Mouse (Mus musculus): ENCODE data around the gene Whamm.

Whamm gene

DNA sequence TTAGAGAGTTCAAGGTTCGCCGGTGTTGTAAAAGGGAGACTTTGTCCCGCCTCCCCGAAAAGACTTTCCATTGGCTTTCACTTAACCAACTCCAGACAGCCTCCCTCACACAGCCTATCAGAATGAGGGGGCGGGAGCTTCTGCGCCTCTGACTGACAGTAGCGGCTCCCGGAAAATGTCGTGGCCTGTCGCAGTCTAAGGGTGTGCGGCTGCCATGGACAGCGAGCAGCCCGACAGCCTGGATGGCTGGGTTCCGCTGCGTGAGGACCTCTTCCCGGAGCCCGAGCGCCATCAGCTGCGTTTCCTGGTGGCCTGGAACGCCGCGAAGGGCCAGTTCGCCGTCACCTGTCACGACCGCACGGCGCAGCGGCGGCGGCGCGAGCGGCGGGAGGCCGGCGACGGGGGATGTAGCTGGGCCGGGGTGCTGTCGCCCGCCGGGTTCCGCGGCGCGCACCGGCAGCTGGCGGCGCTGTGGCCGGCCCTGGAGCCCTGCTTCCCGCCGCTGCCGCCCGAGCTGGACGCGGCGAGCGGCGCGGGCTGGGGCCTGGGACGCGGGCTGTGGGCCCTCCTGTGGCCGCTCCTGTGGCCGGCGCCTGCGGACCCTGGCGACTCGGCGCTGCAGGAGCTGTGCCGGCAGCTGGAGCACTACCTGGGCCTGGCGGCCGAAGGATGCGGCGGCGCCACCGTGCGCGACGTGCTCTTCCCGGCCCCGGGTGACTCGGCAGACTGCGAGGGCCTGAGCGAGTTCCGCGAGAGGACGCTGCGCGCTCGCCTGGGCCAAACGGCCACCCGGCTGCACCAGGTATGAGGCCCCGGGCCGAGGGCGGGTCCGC is at the start of gene Whamm:
Whamm (plus strand) TSS at position 159 of the 833 bp plus-strand sequence.
- DNase-seq, result peak; percentile 94

DNA sequence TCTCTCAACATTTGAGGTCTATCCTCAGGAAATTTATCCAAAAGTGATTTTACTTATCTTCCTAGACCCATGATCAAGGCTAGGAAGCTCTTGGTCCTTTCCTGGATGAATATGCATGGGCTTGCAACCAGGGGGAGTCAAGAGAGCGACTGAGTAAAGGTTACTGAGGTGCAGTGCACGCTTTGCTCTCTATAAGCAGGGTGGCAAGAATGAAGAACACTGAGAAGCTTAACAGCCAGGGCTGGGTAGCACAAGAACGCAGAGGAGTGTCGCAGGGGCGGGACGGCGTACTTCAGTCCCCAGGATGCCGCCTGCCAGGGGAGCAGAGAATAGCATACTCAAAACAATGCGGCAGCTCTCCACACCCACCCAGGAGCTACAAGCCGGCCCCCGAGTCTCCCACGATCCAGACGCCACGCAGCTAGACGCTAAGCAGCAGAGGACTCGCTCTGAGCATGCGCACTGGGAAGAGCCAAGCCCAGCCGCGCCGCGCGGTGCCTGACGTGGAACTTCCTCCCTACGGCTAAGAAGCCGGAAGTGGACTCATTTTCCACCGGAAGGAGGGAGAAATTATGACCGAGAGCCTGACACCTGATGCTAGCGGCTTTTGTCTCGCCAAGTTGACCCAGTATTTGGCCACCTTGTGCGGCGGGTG is 47.9 kb upstream of the Whamm start:
- DNase-seq, result peak; percentile 93

DNA sequence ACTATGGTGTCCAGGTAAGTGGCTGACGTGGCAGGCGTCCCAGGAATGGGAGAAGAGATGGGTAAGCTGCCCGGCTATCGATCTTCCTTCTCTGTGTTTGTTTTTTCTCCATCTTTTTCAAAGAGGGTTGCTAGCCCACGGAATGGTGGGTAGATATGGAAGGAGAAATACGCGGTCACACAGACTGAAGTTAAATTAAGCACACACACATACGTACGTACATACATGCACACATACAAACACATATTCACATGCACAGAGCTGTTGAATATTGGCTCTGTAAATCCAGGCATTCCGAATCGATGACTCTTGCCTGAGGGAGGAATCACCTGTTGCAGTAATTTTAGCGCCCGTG is 47.4 kb upstream of the Whamm start:
- DNase-seq, result no peak

DNA sequence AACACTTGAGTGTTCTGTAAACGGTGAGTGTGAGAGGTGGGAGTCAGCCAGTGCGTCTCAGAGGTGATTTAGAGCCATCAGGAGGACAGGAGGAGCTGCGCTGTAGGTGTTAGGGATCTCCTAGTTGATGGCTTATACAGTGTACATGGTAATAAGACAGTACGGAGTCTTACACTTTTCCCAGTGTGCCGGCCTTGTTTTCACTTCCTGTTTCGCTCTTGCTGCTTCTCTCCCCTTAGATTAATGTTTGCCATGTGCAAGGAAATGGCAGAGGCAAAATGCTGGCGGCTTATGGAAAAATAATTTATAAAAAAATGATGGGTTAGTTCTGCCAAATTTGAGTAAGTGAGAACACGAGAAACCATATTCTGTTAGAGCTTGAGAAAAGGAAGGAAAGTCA is 42.1 kb upstream of the Whamm start:
- DNase-seq, result no peak

DNA sequence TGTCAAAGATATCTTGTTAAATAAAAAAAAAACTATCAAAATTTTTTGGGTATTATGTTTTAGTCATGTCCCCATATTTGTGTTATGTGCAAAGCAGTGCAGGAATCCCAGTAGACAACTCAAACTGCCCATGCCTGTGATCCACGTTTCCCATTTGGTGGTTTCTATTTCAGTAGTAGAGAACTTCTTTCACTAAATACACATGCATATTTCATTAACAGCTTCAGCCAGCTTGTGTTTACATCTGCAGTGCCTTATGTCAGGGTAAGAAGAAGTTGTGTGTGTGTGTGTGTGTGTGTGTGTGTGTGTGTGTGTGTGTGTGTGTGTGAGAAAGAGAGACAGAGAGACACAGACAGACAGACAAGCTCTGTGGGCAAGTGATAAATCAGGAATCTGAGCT is 39.6 kb upstream of the Whamm start:
- DNase-seq, result no peak

DNA sequence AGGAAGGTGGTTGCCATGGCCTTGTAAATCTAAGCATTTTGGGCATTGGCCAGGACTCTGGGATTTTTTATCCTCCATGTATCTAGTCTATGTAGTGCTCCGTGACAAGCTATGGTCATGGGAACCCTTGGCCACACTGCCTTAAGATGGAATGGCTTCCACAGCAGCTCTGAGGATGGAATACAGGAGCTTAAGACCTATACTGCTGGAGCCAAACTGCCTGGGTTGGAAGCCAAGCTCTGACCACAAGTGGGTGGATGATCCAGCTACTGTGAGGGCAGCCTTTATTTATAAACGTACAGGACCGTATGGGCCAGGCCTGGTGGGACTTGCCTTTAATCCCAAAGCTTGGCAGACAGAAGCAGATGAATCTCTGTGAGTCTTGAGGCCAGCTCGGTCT is 34.6 kb upstream of the Whamm start:
- no peak for DNase-seq

DNA sequence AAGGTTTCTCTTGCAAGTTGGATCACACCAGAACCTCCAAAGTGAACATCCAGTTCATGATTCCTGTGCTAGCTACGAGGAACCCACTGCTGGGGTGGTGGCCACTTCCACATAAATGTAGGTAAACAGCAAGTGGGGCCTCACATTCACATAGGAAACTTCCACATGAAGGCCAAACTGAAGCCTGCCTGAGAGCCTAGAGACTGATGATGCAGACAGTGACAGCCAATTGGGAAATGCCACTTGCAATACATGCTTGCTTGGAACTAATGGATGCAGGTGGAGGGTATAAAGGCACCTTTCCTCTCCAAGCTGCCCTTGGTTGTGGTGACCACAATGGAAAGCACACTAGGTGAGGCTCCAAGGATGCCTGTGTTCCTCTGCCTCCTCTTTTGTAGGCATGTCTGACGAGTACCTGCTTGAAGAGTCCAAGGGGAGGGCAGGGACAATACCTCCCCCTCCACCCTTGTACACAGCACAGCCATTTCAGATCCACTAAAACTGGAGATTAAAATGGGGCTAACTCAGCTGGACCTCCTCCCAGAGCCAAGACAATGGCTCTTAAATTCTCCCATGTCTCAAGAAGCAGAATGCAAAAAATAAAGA is 32.9 kb upstream of the Whamm start:
- DNase-seq, result peak; percentile 33

DNA sequence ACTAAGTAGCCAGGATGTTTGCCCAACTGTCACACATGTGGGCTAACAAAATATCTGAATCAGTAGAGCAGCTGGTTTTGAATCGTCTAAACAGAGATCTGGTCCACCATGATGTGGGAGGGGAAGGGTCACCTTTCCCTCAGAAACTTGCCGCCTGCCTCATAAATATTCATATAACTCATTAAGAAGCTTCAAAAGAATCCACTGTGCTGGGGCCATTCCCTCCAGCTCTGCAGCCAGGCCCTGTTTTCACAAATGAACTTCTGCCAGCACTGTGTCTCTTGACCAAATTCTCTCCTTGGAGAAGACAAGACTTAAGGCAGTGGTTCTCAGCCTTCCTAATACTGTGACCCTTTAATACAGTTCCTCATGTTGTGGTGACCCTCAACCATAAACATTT is 31.5 kb upstream of the Whamm start:
- no peak for DNase-seq

DNA sequence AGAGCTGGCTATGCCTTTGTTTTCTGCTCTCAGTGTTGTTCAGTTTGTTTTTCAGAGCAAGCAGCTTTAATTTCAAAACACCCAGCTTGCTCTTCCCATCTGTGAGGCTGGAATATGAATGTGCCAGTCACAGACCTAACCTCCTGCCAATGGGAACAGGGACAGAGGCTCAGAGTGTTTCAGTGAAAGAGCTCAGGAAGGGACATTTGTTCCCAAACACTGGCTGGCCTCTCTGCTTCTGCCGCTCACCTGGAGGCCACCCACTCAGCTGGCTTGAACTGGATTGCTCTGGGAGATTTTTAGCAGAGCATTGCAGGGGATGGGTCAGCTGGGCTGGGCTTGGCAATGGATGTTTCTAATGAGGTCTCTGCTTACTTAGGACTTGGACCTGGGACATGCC is 30.1 kb upstream of the Whamm start:
- no peak for DNase-seq

DNA sequence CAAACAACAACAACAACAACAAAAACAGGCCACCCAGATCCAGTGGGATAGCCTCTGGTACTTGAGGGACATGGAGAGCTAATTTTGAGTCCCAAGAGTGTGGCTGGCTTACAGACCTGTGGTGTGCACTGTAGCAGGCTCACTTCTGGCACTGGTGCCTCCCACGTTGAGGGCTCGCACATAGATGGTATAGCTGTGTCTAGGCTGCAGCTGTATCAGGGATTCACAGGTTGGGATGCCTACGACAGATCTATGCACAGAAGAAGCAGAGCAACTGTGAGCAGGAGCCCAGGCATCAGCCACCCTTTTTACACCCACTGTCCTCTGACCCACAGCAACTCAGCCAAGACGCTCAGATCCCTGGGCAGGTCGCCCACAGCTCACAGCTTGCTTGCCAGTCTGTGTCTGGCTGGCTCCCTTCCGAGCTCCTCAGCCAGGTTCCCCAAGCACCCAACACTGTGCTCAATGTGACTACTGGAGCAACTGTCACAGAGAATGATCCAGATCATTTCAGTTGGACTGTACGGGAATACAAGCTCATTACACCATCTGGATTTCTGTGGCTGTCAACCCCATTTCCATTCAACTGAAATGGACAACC is 29.0 kb upstream of the Whamm start:
- DNase-seq, result peak; percentile 21

DNA sequence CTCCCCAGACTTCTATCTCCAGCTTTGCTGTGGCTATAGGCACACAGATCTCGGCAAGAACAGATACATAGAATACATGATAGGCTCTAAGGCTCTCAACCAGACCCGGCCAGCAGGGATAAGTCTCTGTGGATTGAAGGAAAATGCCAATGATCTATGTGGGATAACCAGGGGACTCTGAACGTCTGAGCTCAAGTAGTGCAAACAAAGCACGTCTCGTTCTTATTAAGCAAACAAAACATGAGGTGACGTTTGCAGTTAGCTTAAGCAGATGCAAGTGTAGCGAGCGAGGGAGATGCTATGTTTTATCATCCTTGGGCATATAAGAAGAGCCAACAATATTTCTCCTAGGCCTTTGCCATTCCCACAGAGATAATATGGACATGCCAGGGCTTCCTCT is 28.1 kb upstream of the Whamm start:
- no peak for DNase-seq

DNA sequence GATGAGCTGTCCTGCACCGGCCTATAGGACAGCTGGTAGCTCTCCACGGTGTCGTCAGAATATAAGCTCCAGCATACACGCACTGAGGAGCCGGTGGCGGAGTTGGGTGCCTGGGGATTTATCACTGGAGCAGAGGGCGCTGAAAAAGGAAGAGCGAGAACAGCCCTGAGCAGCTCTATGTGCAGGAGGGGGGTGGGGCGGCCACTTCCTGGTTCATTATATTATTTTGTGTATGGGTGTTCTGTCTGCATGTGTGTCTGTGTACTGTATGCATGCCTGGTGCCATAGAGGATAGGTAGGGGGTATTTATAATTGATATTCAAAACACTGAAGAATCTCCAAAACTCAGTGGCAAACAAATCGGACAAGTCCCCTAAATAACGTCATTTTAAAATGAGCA is 22.2 kb upstream of the Whamm start:
- DNase-seq, result no peak

DNA sequence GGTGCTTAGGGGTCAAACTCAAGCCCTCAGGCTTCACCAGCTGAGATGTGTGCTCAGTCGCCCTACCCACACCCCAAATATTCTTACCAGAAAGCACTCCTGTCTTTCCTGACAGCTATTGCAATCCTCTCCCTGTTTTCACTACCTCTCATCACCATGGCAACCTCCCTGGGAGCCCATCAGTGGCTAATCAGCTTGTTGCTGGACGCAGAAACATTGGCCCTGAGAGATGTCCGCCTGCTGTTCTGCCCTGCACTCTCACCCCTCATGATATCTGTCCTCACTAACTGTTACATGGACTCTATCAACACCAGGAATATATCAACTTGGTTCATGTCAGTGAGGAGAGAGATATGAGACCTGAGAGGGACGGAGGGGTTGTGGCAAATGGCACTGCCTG is 17.5 kb upstream of the Whamm start:
- DNase-seq, result no peak

DNA sequence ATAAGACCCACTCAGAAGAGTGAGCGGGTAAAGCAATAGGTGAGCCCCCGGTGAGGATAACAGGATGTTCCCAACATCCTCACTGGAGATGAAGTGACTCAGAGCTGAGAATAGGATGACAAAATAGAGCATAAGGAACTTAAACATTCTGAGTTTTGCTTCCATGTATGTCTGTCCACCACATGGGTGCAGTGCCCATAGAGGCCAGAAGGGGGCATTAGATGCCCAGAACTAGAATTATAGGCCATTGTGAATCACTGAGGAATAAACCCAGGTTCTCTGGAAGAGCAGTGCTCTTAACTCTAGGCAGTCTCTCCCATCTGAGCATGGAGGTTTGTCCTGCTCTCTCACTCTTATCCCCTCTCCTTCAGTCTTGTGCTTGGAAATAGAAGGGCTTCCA is 16.7 kb upstream of the Whamm start:
- DNase-seq, result peak; percentile 46

DNA sequence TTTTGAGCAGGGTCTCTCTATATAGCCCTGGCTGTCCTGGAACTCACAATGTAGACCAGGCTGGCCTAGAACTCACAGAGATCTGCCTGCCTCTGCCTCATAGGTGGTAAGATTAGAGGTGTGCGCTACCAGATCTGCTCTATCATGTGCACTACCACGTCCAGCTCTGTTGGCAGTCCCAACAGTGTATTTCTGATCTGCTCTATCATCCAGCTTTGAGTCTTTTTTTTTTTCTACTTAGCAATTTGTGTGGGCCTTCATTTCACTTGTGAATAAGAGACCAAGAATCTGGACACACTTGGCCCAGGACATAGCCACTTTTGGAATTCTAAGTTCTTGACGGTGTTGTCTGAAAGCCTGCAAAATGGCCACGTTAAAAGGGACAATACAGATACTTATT is 14.2 kb upstream of the Whamm start:
- no peak for DNase-seq

DNA sequence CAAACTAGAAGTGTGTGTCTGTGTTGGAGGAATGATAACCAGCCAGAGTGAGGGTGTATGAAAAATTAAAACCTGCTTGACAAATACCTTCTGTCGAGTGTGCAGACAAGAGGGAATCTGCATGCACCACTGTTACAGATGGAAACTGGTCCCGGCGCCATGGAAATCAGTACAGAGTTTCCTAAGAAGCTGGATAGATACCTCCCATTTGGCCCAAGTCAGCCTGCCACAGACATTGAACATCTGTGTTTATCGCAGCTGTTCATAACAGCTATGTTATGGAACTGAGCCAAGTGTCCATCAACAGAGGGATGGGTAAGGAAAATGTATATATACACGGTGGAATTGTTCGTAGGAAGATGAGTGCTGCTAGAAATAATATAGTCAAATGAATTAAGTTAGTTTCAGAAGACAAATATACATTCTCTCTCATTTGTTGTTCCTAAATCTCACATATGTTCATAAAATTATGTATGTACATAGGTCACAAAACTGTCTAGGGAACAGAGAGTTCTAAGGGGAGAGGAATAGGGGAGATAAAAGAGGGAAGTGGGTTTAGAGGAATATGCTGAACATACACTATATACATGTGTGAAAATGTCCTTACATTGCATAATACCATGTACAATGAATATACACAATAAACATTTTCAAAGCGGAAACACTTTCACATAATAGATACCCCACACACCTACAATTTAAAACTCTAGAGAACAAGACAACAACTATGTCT is 13.6 kb upstream of the Whamm start:
- no peak for DNase-seq

DNA sequence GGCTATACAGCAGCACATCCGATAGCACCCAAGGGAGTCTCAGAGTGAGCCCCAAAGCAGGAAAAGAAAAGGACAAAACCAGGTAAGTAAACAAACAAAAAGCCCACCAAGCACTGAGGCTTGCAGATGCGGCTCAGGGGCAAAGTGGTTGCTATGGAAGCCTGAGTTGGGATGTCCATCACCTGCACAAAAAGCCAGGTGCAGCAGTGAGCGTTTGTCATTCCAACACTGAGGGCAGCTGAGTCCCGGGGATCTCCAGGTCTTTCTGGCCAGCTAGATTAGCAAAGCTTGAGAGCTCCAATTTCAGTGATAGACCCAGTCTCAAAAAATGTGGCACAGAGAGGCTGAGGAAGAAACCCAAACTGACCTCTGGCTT is 13.1 kb upstream of the Whamm start:
- no peak for DNase-seq

DNA sequence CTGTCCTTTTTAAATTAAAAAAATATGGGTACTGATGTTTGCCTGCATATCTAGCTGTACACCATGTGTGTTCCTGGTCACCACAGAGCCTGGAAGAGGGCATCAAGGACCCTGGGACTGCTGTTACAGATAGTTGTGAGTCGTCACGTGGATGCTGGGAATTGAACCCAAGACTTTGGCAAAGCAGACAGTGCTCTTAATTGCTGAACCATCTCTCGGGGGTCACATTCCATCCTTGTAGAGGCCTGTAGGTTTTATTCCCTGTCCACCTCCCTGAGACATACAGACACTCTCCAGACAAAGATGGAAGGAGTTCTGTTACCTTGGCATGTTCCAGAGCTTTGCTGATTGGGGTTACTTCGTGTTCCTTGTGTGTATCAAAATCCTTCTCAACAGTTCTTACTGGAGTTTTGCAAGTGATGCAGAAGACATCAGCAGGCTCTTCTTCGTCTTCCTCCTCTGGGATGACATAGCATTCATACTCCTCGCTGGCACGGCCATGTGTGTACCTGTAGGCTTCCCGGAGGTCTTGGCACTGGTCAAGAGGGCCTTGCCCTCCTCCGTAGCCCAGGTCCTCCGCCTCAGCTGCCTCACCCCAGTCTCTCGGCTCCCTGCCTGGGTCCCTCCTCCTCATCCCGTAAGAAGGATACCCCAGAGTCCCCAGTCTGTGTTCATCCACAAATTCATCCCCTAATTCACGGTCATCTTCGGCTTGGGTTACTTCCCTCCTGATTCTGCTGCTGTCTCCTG is 11.7 kb upstream of the Whamm start:
- DNase-seq, result no peak

DNA sequence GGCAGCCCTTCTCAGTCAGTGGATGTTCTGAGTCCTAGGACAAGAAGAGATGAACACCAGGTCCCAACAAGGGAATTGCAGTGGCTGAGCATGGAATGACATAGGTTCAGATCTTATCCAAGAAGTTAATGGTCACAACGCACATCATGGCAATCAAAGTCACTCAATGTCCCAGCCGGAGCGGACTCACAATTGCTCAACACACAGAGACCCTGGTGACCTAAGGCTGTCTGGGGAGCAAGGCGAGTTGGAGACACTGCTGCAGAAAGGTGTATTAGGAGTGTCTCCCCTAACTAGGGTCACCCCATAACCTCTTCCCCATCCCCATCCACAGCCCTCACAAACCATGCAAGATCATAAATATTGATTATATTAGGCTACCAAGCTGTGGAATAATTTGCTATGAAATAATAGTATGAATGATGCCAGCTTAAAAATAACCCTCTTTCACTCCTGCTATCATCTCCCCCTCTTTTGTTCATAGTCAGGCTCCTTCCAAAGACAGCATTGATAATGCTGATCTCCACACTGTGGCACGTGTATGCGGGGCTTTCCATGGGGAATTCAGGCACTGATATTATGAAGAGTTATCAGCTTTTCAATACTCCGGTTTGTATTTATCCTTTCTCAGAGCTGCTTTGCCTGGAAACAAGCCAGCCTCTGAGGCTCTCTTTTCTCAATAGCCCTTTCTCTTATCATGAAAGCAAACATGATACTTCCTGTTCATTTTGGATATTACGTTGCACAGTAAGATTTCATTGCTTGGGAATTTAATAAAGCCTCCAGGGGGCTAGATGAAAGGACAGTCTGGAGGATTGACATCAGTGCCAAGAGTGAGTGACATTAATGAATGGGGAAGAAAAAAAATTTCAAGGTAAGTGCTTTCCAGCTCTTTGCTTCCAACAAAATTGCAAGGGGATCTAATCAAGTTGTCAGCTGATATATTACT is 10.7 kb upstream of the Whamm start:
- DNase-seq, result no peak

DNA sequence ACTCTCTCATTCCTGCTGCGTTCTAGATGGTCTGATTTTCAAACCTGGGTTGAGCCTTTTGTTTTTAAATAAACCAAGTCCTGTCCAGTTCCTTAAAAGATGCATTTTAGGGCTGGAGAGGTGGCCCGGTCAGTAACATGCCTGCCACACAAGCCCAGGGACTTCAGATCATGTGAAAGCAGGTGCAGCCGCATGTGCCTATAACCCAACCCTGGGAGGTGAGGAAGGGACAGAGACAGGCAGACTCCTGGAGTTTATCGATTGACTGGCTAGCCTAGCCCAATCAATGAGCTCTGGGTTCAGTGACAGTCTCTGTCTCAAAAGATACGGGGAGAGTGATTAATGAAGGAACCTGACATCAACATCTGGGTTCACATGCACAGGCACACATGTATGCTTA is 9.9 kb upstream of the Whamm start:
- DNase-seq, result no peak

DNA sequence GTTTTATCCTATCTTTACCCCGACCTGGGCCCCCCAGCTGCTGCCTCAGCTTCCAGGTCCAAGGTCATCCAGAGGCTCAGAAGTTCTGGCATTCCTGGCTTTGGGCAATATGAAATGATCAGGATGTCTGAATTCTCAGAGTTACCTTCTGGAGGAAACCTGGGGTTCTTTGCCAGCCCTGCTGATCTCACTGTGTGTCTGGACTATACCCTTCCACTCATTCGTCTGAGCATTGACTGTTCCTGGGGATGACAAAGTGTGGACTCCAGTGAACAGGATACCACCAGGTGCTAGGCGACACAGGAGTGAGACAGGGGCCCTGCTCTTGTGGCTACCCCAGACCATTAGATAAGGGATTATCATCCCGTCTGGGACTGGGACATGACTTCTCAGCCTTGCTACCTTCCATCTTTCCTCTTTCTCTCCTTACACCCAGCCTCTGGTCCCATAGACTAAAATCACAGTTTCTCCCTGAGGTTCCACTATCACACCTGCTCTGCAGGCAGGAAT is 7.5 kb upstream of the Whamm start:
- no peak for DNase-seq
